Comparison of ENCODE assay signal across 18 mouse cellular contexts in the genomic region with DNA sequence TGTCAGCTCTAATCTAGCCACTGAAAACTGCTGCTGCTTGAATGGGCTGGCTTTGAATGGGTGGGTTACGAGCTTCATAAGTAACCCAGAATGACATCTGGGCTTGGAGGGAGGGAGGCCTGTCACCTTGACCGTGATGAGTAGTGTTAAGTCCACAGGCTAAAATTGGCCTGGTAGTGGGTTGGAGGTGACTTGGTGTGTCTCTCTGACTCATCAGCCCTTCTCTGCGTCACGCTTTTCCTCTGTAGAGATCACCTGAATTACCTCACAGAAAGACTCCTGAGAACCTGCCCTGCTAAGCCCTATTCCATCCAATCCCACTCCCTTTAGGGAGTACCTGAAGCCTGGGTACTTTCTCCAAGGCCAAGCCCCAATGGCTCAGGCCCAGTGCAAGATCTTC. TPM values are rescaled to one million over a fixed set of nuclear protein-coding genes. Genes with fewer than 3 reads are reported as not detected.
"Had no signal": no experiment of that assay in that cellular context is flagged by ENCODE, and none has a peak within 500 bp of the region (broad histone marks: within the 10 kb centered on the region; RNA-seq: fewer than 3 reads in every experiment).

No protein-coding gene starts in this region.

- DNase-seq: gastrocnemius, postnatal 14 days; gastrocnemius, postnatal 36 days; heart, adult 11 months; heart, adult 2 months; heart, postnatal 14 days; heart, postnatal 36 days; kidney, adult 11 months; kidney, adult 2 months; kidney, adult 9 months; kidney, postnatal 14 days; kidney, postnatal 36 days; layer of hippocampus, adult 9-11 months; layer of hippocampus, postnatal 36 days; left cerebral cortex, postnatal 4 days had no signal

RNA-seq across cellular contexts. Expression of gene Trim29, which starts 12.0 kb away (rescaled TPM):
- total RNA-seq: gastrocnemius, adult 18-20 months; gastrocnemius, adult 8-10 months; hematopoietic stem cell, adult 5-6 weeks; left cerebral cortex, postnatal 4 days; liver, adult 2 months had no signal
